Mouse (Mus musculus): ENCODE results near the gene Serpina11. TPM values are rescaled to one million over a fixed set of nuclear protein-coding genes. Genes with fewer than 3 reads are reported as not detected.
"Not testable (repeated sequence)": the region's sequence is repeated elsewhere in the genome, so short reads cannot be mapped to it uniquely, and the experiment has no call there.

The Serpina11 gene
- polyA plus RNA-seq, 1 experiment from 2014 or later = not detected

DNA sequence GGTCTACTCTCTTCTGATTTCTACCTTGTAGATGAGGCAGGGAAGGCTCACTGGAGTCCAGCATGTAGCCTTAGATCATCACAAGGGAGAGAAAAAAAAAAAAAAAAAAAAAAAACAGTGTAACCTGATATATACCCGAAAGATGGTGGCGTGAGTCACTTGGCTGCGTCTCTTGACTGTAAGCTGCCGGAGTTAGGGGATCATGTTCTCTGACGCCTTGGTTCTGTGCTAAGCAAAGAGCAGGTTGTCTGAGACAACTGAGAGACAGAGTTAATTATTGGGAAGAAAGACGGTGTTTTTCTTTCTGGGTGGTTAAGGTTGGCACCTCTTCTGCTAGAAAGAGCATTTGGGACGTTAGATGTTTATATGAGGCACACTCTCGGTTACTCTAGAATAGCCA, 26.9 kb downstream of the Serpina11 start:
- Histone ChIP-seq H3K4me1 (no peaks in the 10 kb centered on the region), H3K36me3 (replicated peaks) (no peaks in the 10 kb centered on the region), H3K27ac (replicated peaks) (no peak overlapping the region), H3K27me3 (replicated peaks; ENCODE audit: low read depth, poor library complexity, severe bottlenecking) (no peaks in the 10 kb centered on the region), H3K9me3 (peaks cover 35% of the 10 kb centered on the region), H3K4me3 (no peak overlapping the region)
- no peak for DNase-seq (ENCODE audit: low spot score)
- 89% methylated on average over 8 of the region's 8 CpGs for WGBS

DNA sequence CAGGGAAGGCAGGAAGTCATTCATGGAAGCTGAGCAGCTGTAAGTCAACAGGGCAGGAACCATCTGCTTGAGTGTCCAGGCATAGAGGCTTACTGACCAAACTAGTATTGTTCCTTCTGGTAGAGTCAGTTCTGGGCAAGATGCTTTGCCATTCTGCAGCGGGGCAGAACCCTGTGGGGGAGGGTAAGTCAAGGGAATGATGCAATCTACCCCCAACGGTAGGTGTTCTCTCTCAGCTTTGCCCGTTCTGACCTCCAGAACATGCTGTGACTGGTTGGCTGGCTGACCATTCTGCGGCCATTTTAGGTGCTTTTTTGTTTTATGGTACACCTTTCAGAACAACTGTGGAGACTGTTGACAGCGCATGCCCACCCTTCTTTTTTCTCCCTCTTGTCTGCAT, 27.4 kb downstream of the Serpina11 start:
- H3K4me3 ChIP-seq = no peak overlapping the region
- H3K4me1 ChIP-seq = no peaks in the 10 kb centered on the region
- WGBS = 86% methylated on average over 5 of the region's 5 CpGs
- DNase-seq (ENCODE audit: low spot score) = no peak
- H3K9me3 ChIP-seq = peaks cover 34% of the 10 kb centered on the region
- no peaks in the 10 kb centered on the region for H3K27me3 ChIP-seq (replicated peaks; ENCODE audit: low read depth, poor library complexity, severe bottlenecking)
- no peak overlapping the region for H3K27ac ChIP-seq (replicated peaks)
- no peaks in the 10 kb centered on the region for H3K36me3 ChIP-seq (replicated peaks)

DNA sequence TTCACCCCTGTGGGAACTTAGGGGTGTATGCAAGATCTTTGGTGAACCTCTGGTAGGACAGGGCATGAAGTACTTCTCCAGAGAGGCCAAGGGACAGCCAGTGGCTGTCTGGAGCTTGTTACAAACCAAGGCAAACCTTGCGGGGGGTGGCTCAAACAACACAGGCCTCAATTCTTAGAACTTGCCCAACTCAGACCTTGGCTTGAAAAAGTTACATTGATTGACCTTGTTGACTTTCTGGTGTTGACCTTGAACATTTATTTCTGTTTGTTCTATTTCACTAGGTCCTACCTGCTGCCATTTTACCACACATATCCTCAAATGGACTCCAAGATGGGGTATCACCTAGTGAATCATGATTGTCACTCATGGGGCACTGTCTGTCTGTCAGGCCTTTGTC, 28.0 kb downstream of the Serpina11 start:
- no peaks in the 10 kb centered on the region for H3K27me3 ChIP-seq (replicated peaks; ENCODE audit: low read depth, poor library complexity, severe bottlenecking)
- WGBS = 94% methylated on average over 1 of the region's 1 CpGs
- no peaks in the 10 kb centered on the region for H3K4me1 ChIP-seq
- no peak overlapping the region for H3K27ac ChIP-seq (replicated peaks)
- no peak overlapping the region for H3K4me3 ChIP-seq
- peaks cover 34% of the 10 kb centered on the region for H3K9me3 ChIP-seq
- no peak for DNase-seq (ENCODE audit: low spot score)
- H3K36me3 ChIP-seq (replicated peaks) = no peaks in the 10 kb centered on the region

DNA sequence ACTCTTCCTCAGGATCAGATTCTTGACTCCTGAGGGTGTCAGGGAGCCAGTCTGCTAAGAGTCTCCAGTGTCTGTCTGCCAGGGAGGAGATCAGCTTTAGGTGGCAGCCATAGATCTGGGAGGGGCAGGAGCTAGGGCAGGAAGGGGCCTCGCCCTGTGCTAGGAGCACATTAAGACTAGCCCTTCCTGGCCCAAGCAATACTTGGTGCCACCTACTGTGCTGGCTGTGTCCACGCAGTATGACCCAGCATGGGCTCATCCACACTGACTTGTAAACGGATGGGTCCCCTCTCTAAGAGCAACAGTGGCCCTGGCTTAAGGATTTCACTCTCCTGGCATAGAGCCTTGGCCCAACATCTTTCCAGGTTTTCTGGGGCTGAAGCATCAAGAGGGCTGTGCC, 31.0 kb downstream of the Serpina11 start, which contains the start of gene Serpina1e:
TSS of gene Serpina1e (minus strand) at position 178 of the 400 bp plus-strand sequence.
- Histone ChIP-seq H3K36me3 (replicated peaks) (no peaks in the 10 kb centered on the region), H3K4me1 (no peaks in the 10 kb centered on the region), H3K27me3 (replicated peaks; ENCODE audit: low read depth, poor library complexity, severe bottlenecking) (no peaks in the 10 kb centered on the region), H3K4me3 (no peak within 1 kb of the TSS), H3K9me3 (peaks cover 30% of the 10 kb centered on the region), H3K27ac (replicated peaks) (no peak within 1 kb of the TSS)
- no peak for DNase-seq (ENCODE audit: low spot score)
- 86% methylated on average over 3 of the region's 3 CpGs for WGBS

DNA sequence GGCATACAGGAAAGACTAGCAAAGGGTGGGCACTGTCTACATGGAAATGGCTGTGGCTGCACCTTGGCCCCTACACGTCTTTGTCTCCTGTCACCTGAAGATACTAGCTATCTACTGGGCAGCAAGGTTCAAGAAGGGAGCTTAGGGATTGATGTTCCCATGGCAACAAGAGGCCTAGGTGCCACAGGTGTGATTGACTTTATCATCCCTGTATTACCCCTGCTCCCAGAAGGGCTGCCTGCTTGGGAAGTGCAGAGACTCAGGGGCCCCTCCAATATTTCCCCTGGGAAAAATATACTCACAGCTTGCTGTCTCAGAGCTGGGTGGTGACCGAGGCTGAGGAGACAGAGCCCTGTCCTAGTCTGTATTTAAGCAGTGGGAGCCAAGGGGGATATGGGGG, 33.2 kb downstream of the Serpina11 start:
- H3K9me3 ChIP-seq = peaks cover 26% of the 10 kb centered on the region
- not testable (repeated sequence) for H3K4me1 ChIP-seq; DNase-seq (ENCODE audit: low spot score); H3K36me3 ChIP-seq (replicated peaks); H3K4me3 ChIP-seq; H3K27ac ChIP-seq (replicated peaks); H3K27me3 ChIP-seq (replicated peaks; ENCODE audit: low read depth, poor library complexity, severe bottlenecking)
- WGBS = 78% methylated on average over 2 of the region's 2 CpGs

DNA sequence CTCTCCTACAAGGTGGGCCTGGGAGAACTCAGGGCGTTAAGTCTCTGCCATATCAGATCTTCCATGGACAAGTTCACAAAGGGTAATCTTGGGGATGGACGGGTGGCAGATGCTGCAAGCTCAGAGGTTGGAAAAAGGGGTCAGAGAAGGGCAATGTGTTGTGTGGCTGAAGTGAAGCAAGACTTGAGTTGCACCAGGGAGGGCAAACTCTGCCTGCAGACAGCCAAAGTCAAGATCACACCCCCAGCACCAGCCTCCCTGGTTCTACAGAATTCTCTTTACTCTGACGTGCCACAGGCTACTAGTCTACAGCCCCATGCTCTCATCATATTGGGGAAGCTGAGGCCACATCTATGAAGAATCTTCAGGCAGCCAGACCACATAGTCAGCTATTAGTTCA, 36.8 kb downstream of the Serpina11 start:
- H3K4me1 ChIP-seq; H3K36me3 ChIP-seq (replicated peaks); DNase-seq (ENCODE audit: low spot score); H3K4me3 ChIP-seq; H3K27ac ChIP-seq (replicated peaks); H3K27me3 ChIP-seq (replicated peaks; ENCODE audit: low read depth, poor library complexity, severe bottlenecking): not testable (repeated sequence)
- peaks cover 21% of the 10 kb centered on the region; the same call in 1 of the 2 replicates for H3K9me3 ChIP-seq
- WGBS = 86% methylated on average over 3 of the region's 3 CpGs

DNA sequence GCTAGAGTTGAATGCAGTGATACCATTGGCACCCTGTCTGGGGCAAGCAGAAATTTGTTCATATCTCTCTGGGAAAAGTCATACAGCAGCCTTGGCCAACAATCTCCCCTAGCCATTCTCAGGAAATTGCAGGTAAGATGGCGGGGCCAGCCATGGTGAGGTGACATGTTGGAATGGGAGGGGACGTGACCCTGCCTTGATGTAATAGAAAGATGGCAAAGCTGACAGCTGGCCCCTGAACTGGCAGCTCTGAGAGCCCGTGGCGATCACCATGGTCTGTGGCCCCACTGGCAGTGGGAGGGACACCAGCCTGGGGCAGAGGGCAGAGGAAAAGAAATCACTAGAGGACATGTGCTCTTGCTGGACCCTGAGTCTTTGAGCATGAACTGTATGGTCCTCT, 43.5 kb downstream of the Serpina11 start:
- peaks cover 53% of the 10 kb centered on the region; the same call in 1 of the 2 replicates for H3K9me3 ChIP-seq
- H3K36me3 ChIP-seq (replicated peaks) = no peaks in the 10 kb centered on the region
- no peaks in the 10 kb centered on the region for H3K4me1 ChIP-seq
- H3K27me3 ChIP-seq (replicated peaks; ENCODE audit: low read depth, poor library complexity, severe bottlenecking) = no peaks in the 10 kb centered on the region
- DNase-seq (ENCODE audit: low spot score) = no peak
- H3K4me3 ChIP-seq = no peak overlapping the region
- 85% methylated on average over 4 of the region's 4 CpGs for whole genome bisulfite sequencing
- no peak overlapping the region for H3K27ac ChIP-seq (replicated peaks)

Other genes starting within 250 kb of the Serpina11 start
- not detected in 2 replicates for gene Serpina1d, start 216.4 kb downstream of the Serpina11 start, polyA plus RNA-seq (2016; fragmentation: Nextera tagmentation; extraction: Ambion mirVana)
- gene Serpina1b, start 159.6 kb downstream of the Serpina11 start, polyA plus RNA-seq (2016; fragmentation: Nextera tagmentation; extraction: Ambion mirVana) = not detected in 2 replicates
- not detected in 2 replicates for gene Serpina1a, start 126.4 kb downstream of the Serpina11 start, polyA plus RNA-seq (2016; fragmentation: Nextera tagmentation; extraction: Ambion mirVana)
- gene Serpina1c, start 85.1 kb downstream of the Serpina11 start, polyA plus RNA-seq (2016; fragmentation: Nextera tagmentation; extraction: Ambion mirVana) = not detected in 2 replicates
- gene Serpina1e, start 31.0 kb downstream of the Serpina11 start, polyA plus RNA-seq (2016; fragmentation: Nextera tagmentation; extraction: Ambion mirVana) = not detected in 2 replicates
- gene Serpina9, start 23.8 kb upstream of the Serpina11 start, polyA plus RNA-seq (2016; fragmentation: Nextera tagmentation; extraction: Ambion mirVana) = not detected in 2 replicates
- gene Serpina12, start 54.5 kb upstream of the Serpina11 start, polyA plus RNA-seq (2016; fragmentation: Nextera tagmentation; extraction: Ambion mirVana) = not detected in 2 replicates
- not detected in 2 replicates for gene Serpina5, start 111.2 kb upstream of the Serpina11 start, polyA plus RNA-seq (2016; fragmentation: Nextera tagmentation; extraction: Ambion mirVana)
- gene Serpina3a, start 122.8 kb upstream of the Serpina11 start, polyA plus RNA-seq (2016; fragmentation: Nextera tagmentation; extraction: Ambion mirVana) = not detected in 2 replicates
- gene Serpina3b, start 138.0 kb upstream of the Serpina11 start, polyA plus RNA-seq (2016; fragmentation: Nextera tagmentation; extraction: Ambion mirVana) = not detected in 2 replicates
- not detected in 2 replicates for gene Serpina3c, start 163.9 kb upstream of the Serpina11 start, polyA plus RNA-seq (2016; fragmentation: Nextera tagmentation; extraction: Ambion mirVana)
- gene Serpina3f, start 224.6 kb upstream of the Serpina11 start, polyA plus RNA-seq (2016; fragmentation: Nextera tagmentation; extraction: Ambion mirVana) = 0.11 and 0.14 TPM in 2 replicates
- gene Serpina3g, start 246.3 kb upstream of the Serpina11 start, polyA plus RNA-seq (2016; fragmentation: Nextera tagmentation; extraction: Ambion mirVana) = 0.08 and 0.24 TPM in 2 replicates

Measured in embryonic facial prominence, embryonic 10.5 days (tissue).